Mouse (Mus musculus) hindbrain, embryonic 13.5 days (tissue): ENCODE data around the gene Zmynd12. TPM values are rescaled to one million over a fixed set of nuclear protein-coding genes. Genes with fewer than 3 reads are reported as not detected.

ENCODE experiments used
- ATAC-seq: fragments of 200-750 bp; cut with Nextera tagmentation; 2 replicates; pipeline ENCODE4 v1.8.0; 2017; ENCODE audit warnings: moderate TSS enrichment; ENCODE audit not compliant: low FRiP score
- H3K27ac ChIP-seq: fragments of 300-500 bp; sonication (generic); 2 replicates; pipeline ENCODE4 v1.5.1; 2015; ENCODE audit warnings: inconsistent platforms, mild to moderate bottlenecking, moderate library complexity
- H3K27me3 ChIP-seq: fragments of 300-500 bp; sonication (generic); 2 replicates; pipeline ENCODE4 v1.6.1; 2015; ENCODE audit warnings: mild to moderate bottlenecking, inconsistent platforms
- H3K36me3 ChIP-seq: fragments of 300-500 bp; sonication (generic); 2 replicates; pipeline ENCODE4 v1.6.1; 2015; ENCODE audit warnings: mild to moderate bottlenecking, inconsistent platforms
- H3K4me1 ChIP-seq: fragments of 300-500 bp; sonication (generic); replicated peaks from 2 replicates; pipeline ENCODE4 v1.6.1; 2015; ENCODE audit warnings: inconsistent platforms
- H3K4me2 ChIP-seq: fragments of 300-500 bp; sonication (generic); 2 replicates; pipeline ENCODE4 v1.6.1; 2015; ENCODE audit warnings: inconsistent platforms, mild to moderate bottlenecking, moderate library complexity
- H3K4me3 ChIP-seq: fragments of 300-500 bp; sonication (generic); 2 replicates; pipeline ENCODE4 v1.5.1; 2015; ENCODE audit warnings: mild to moderate bottlenecking, inconsistent platforms
- H3K9ac ChIP-seq: fragments of 300-500 bp; sonication (generic); 2 replicates; pipeline ENCODE4 v1.6.1; 2015; ENCODE audit warnings: mild to moderate bottlenecking, inconsistent platforms
- H3K9me3 ChIP-seq: fragments of 300-500 bp; sonication (generic); 2 replicates; pipeline ENCODE4 v1.6.1; 2016; ENCODE audit warnings: inconsistent platforms
- WGBS: fragments of 180-500 bp; shearing (Covaris S2); methylation state at CpG from one replicate; pipeline ENCODE4 v1.1.7; 2015; 5-methylcytosine and 5-hydroxymethylcytosine counted together
- polyA plus RNA-seq: library from polyadenylated mRNA; unstranded; fragments of >200 nt; fragmentation: Nextera tagmentation; extraction: Ambion mirVana; gene quantifications from 2 replicates; pipeline ENCODE4 v1.2.1, GENCODE M21; 2015

The Zmynd12 gene
- polyA plus RNA-seq, 1 experiment from 2014 or later: 0.44 TPM

- no peak overlapping the region for H3K4me3 ChIP-seq
- no peaks in the 10 kb centered on the region for H3K36me3 ChIP-seq
- WGBS: 67% methylated on average over 5 of the region's 5 CpGs
- H3K4me1 ChIP-seq: peaks cover 9% of the 10 kb centered on the region
- no peak overlapping the region for H3K4me2 ChIP-seq
- H3K9me3 ChIP-seq: no peaks in the 10 kb centered on the region
- H3K27me3 ChIP-seq: no peaks in the 10 kb centered on the region
- peak overlapping the region; percentile 62 for H3K27ac ChIP-seq
- 0 out of 2 replicates have a peak overlapping the region, but pooled peaks have one; percentile 5 for H3K9ac ChIP-seq
- ATAC-seq: peak; percentile 50; the same call in 1 of the 2 replicates
Observed at GRCm38 (mm10) chr4:119453128-119453527, 30.5 kb downstream of the Zmynd12 start.

- Histone ChIP-seq H3K9ac (0 out of 2 replicates have a peak overlapping the region, but pooled peaks have one; percentile 5), H3K4me3 (no peak overlapping the region), H3K9me3 (no peaks in the 10 kb centered on the region), H3K4me2 (no peak overlapping the region), H3K27ac (peak overlapping the region; percentile 62), H3K27me3 (no peaks in the 10 kb centered on the region), H3K4me1 (peaks cover 9% of the 10 kb centered on the region), H3K36me3 (no peaks in the 10 kb centered on the region)
- ATAC-seq: peak; percentile 68
- WGBS: 12% methylated on average over 6 of the region's 6 CpGs
Observed at GRCm38 (mm10) chr4:119453533-119453932, 30.9 kb downstream of the Zmynd12 start.

- WGBS: 58% methylated on average over 5 of the region's 5 CpGs
- Histone ChIP-seq H3K27ac (peak overlapping the region; percentile 92), H3K4me3 (no peak overlapping the region), H3K9me3 (no peaks in the 10 kb centered on the region), H3K27me3 (no peaks in the 10 kb centered on the region), H3K36me3 (no peaks in the 10 kb centered on the region), H3K4me2 (peak overlapping the region; percentile 33; the same call in 1 of the 2 replicates), H3K4me1 (peaks cover 39% of the 10 kb centered on the region), H3K9ac (no peak overlapping the region)
- ATAC-seq: no peak; the same call in 1 of the 2 replicates
Observed at GRCm38 (mm10) chr4:119460296-119460695, 37.7 kb downstream of the Zmynd12 start.

- peak; percentile 76 for ATAC-seq
- peaks cover 39% of the 10 kb centered on the region for H3K4me1 ChIP-seq
- no peak overlapping the region for H3K4me3 ChIP-seq
- peak overlapping the region; percentile 33 for H3K4me2 ChIP-seq
- no peaks in the 10 kb centered on the region for H3K9me3 ChIP-seq
- no peaks in the 10 kb centered on the region for H3K27me3 ChIP-seq
- no peak overlapping the region for H3K9ac ChIP-seq
- WGBS: 15% methylated on average over 8 of the region's 8 CpGs
- H3K36me3 ChIP-seq: no peaks in the 10 kb centered on the region
- peak overlapping the region; percentile 92 for H3K27ac ChIP-seq
Observed at GRCm38 (mm10) chr4:119460728-119461141, 38.1 kb downstream of the Zmynd12 start.

- 88% methylated on average over 3 of the region's 3 CpGs for WGBS
- peaks cover 39% of the 10 kb centered on the region for H3K4me1 ChIP-seq
- no peaks in the 10 kb centered on the region for H3K9me3 ChIP-seq
- H3K27ac ChIP-seq: peak overlapping the region; percentile 92
- H3K4me3 ChIP-seq: no peak overlapping the region
- H3K27me3 ChIP-seq: no peaks in the 10 kb centered on the region
- no peak for ATAC-seq
- peaks cover 9% of the 10 kb centered on the region for H3K36me3 ChIP-seq
- no peak overlapping the region for H3K4me2 ChIP-seq
- H3K9ac ChIP-seq: no peak overlapping the region
Observed at GRCm38 (mm10) chr4:119462457-119462856, 39.8 kb downstream of the Zmynd12 start.

- Histone ChIP-seq H3K4me2 (no peak overlapping the region), H3K36me3 (peaks cover 16% of the 10 kb centered on the region), H3K9ac (peak overlapping the region; percentile 36; the same call in 1 of the 2 replicates), H3K27ac (peak overlapping the region; percentile 92), H3K9me3 (no peaks in the 10 kb centered on the region), H3K4me3 (no peak overlapping the region), H3K4me1 (peaks cover 39% of the 10 kb centered on the region), H3K27me3 (no peaks in the 10 kb centered on the region)
- peak; percentile 76 for ATAC-seq
- 44% methylated on average over 11 of the region's 11 CpGs for WGBS
Observed at GRCm38 (mm10) chr4:119462858-119463755, 40.5 kb downstream of the Zmynd12 start.

- Histone ChIP-seq H3K27me3 (no peaks in the 10 kb centered on the region), H3K4me3 (no peak overlapping the region), H3K36me3 (peaks cover 18% of the 10 kb centered on the region), H3K27ac (peak overlapping the region; percentile 92), H3K9me3 (no peaks in the 10 kb centered on the region), H3K4me2 (no peak overlapping the region), H3K9ac (0 out of 2 replicates have a peak overlapping the region, but pooled peaks have one; percentile 36), H3K4me1 (peaks cover 39% of the 10 kb centered on the region)
- 76% methylated on average over 13 of the region's 13 CpGs for WGBS
- ATAC-seq: 0 out of 2 replicates have a peak, but pooled peaks have one; percentile 1
Observed at GRCm38 (mm10) chr4:119463756-119464419, 41.3 kb downstream of the Zmynd12 start.

- WGBS: 88% methylated on average over 5 of the region's 5 CpGs
- Histone ChIP-seq H3K9me3 (no peaks in the 10 kb centered on the region), H3K27ac (no peak overlapping the region), H3K9ac (no peak overlapping the region), H3K36me3 (peaks cover 18% of the 10 kb centered on the region), H3K4me1 (peaks cover 34% of the 10 kb centered on the region), H3K27me3 (no peaks in the 10 kb centered on the region), H3K4me3 (no peak overlapping the region), H3K4me2 (no peak overlapping the region)
- no peak for ATAC-seq
Observed at GRCm38 (mm10) chr4:119465841-119466240, 43.2 kb downstream of the Zmynd12 start.

- WGBS: 89% methylated on average over 16 of the region's 16 CpGs
- Histone ChIP-seq H3K9me3 (no peaks in the 10 kb centered on the region), H3K4me3 (no peak overlapping the region), H3K36me3 (peaks cover 18% of the 10 kb centered on the region), H3K9ac (no peak overlapping the region), H3K27ac (no peak overlapping the region), H3K4me1 (peaks cover 14% of the 10 kb centered on the region), H3K4me2 (no peak overlapping the region), H3K27me3 (no peaks in the 10 kb centered on the region)
- no peak for ATAC-seq
Observed at GRCm38 (mm10) chr4:119467720-119468380, 45.2 kb downstream of the Zmynd12 start.

GRCm38 (mm10) chr4:119472545-119472944, 49.9 kb downstream of the Zmynd12 start:
- Histone ChIP-seq H3K36me3 (peaks cover 20% of the 10 kb centered on the region), H3K4me1 (no peaks in the 10 kb centered on the region), H3K4me3 (no peak overlapping the region), H3K9ac (no peak overlapping the region), H3K4me2 (no peak overlapping the region), H3K27ac (no peak overlapping the region), H3K27me3 (no peaks in the 10 kb centered on the region), H3K9me3 (no peaks in the 10 kb centered on the region)
- WGBS: 91% methylated on average over 9 of the region's 9 CpGs
- ATAC-seq: no peak

GRCm38 (mm10) chr4:119473150-119473549, 50.5 kb downstream of the Zmynd12 start:
- WGBS: 62% methylated on average over 5 of the region's 5 CpGs
- no peak overlapping the region for H3K4me3 ChIP-seq

GRCm38 (mm10) chr4:119483051-119483450, 60.4 kb downstream of the Zmynd12 start:
- H3K4me1 ChIP-seq: no peaks in the 10 kb centered on the region
- H3K36me3 ChIP-seq: no peaks in the 10 kb centered on the region
- ATAC-seq: no peak
- 58% methylated on average over 9 of the region's 9 CpGs for WGBS
- H3K27ac ChIP-seq: no peak overlapping the region
- 0 out of 2 replicates have a peak, but pooled peaks cover 2% of the 10 kb centered on the region for H3K27me3 ChIP-seq
- no peaks in the 10 kb centered on the region for H3K9me3 ChIP-seq
- H3K4me3 ChIP-seq: no peak overlapping the region
- no peak overlapping the region for H3K4me2 ChIP-seq
- no peak overlapping the region for H3K9ac ChIP-seq

More at GRCm38 (mm10) chr4:119473150-119473549, 50.5 kb downstream of the Zmynd12 start:
- no peak for ATAC-seq
- Histone ChIP-seq H3K9ac (no peak overlapping the region), H3K9me3 (no peaks in the 10 kb centered on the region), H3K27me3 (no peaks in the 10 kb centered on the region), H3K4me2 (no peak overlapping the region), H3K27ac (no peak overlapping the region), H3K36me3 (peaks cover 14% of the 10 kb centered on the region), H3K4me1 (no peaks in the 10 kb centered on the region)
